In the genomic region with DNA sequence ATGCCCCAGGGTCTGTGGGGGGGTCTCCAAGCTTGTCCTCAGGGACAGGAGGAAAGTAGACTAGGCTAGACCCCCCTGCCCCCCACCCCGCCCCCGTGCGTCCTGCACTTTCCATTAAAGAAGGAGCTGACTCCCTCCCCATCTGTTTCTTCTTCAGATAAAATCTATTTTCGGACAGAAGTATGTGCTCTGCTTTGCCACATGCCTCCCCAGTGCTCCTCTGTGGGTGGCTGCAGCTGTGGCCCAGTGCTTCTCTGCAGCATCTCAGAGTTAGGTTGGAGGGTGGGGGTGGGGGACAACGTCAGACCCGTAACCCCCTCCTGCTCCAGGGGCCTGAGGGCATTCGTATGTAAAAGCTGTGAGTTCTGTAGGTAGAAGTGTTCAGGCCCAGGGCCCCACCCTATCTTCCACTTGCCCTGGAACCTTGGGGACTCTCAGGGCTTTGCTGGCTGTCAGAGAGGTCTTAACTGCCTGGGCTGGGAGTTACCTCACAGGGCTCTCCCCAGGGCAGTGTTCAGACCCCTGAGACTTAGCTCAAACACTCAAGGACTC, we compare ENCODE assay signal across 13 mouse cellular contexts.
DNase-seq lines count a peak whose midpoint lies in the region; ATAC-seq lines count a peak whose summit lies in the region.
"Had no signal": no experiment of that assay in that cellular context is flagged by ENCODE, and none has a peak within 500 bp of the region (broad histone marks: within the 10 kb centered on the region; RNA-seq: fewer than 3 reads in every experiment).

No protein-coding gene starts in this region.

- peaks cover 25% of the 10 kb centered on the region for H3K4me1 ChIP-seq in heart, embryonic 12.5 days (replicated peaks)
- H3K4me1 ChIP-seq in lung, embryonic 16.5 days (replicated peaks; ENCODE audit: control insufficient read depth, insufficient read depth, low read length), result peaks cover 6% of the 10 kb centered on the region; the same call in 1 of the 2 replicates
- 0 out of 2 replicates have a peak, but pooled peaks cover 3% of the 10 kb centered on the region for H3K4me1 ChIP-seq in limb, embryonic 12.5 days (replicated peaks)
- no peaks in the 10 kb centered on the region for H3K4me1 ChIP-seq in neural tube, embryonic 15.5 days
- H3K4me1 ChIP-seq: forebrain, embryonic 13.5 days had no signal

- H3K36me3 ChIP-seq in heart, embryonic 12.5 days, result no peaks in the 10 kb centered on the region
- no peaks in the 10 kb centered on the region for H3K36me3 ChIP-seq in lung, embryonic 16.5 days (ENCODE audit: control insufficient read depth, insufficient read depth, low read length)
- H3K36me3 ChIP-seq in limb, embryonic 12.5 days, result no peaks in the 10 kb centered on the region
- H3K36me3 ChIP-seq in neural tube, embryonic 15.5 days, result no peaks in the 10 kb centered on the region

- H3K9me3 ChIP-seq in heart, embryonic 12.5 days (replicated peaks), result no peaks in the 10 kb centered on the region
- no peaks in the 10 kb centered on the region for H3K9me3 ChIP-seq in lung, embryonic 16.5 days (ENCODE audit: control insufficient read depth, low read length)
- H3K9me3 ChIP-seq in limb, embryonic 12.5 days, result no peaks in the 10 kb centered on the region
- no peaks in the 10 kb centered on the region for H3K9me3 ChIP-seq in neural tube, embryonic 15.5 days (replicated peaks)
- H3K9me3 ChIP-seq: forebrain, embryonic 13.5 days had no signal

- intact Hi-C loops in heart, postnatal 25 days (cut with DNase I), result no loop called here

- 0 out of 2 replicates have a peak overlapping the region, but pooled peaks have one; percentile 17 for H3K27ac ChIP-seq in heart, embryonic 12.5 days (ENCODE audit: poor library complexity, severe bottlenecking)
- H3K27ac ChIP-seq in lung, embryonic 16.5 days (ENCODE audit: low read length), result no peak overlapping the region
- H3K27ac ChIP-seq in limb, embryonic 12.5 days, result no peak overlapping the region
- no peak overlapping the region for H3K27ac ChIP-seq in neural tube, embryonic 15.5 days (replicated peaks)
- H3K27ac ChIP-seq: forebrain, embryonic 13.5 days had no signal

- WGBS in heart, embryonic 12.5 days, result 27% methylated on average over 7 of the region's 7 CpGs
- 35% methylated on average over 7 of the region's 7 CpGs for WGBS in lung, embryonic 16.5 days
- 43% methylated on average over 7 of the region's 7 CpGs for WGBS in limb, embryonic 12.5 days
- WGBS in neural tube, embryonic 15.5 days, result 40% methylated on average over 7 of the region's 7 CpGs

- no peak overlapping the region for H3K9ac ChIP-seq in heart, embryonic 12.5 days
- 0 out of 2 replicates have a peak overlapping the region, but pooled peaks have one; percentile 8 for H3K9ac ChIP-seq in lung, embryonic 16.5 days (ENCODE audit: low read length)
- H3K9ac ChIP-seq in limb, embryonic 12.5 days (replicated peaks), result 0 out of 2 replicates have a peak overlapping the region, but pooled peaks have one; percentile 27
- H3K9ac ChIP-seq in neural tube, embryonic 15.5 days (replicated peaks), result no peak overlapping the region
- H3K9ac ChIP-seq: forebrain, embryonic 13.5 days; liver, postnatal 0 days had no signal

- no peaks in the 10 kb centered on the region for H3K27me3 ChIP-seq in heart, embryonic 12.5 days (replicated peaks)
- H3K27me3 ChIP-seq in lung, embryonic 16.5 days (ENCODE audit: control insufficient read depth, insufficient read depth, low read depth, low read length), result no peaks in the 10 kb centered on the region
- no peaks in the 10 kb centered on the region for H3K27me3 ChIP-seq in limb, embryonic 12.5 days
- no peaks in the 10 kb centered on the region for H3K27me3 ChIP-seq in neural tube, embryonic 15.5 days (replicated peaks)
- H3K27me3 ChIP-seq: forebrain, embryonic 13.5 days had no signal

- DNase-seq in heart, postnatal 25 days (ENCODE audit: low spot score), result no peak
- no peak for DNase-seq in lung, adult 18-20 months
- DNase-seq in NIH3T3 (ENCODE audit: low read depth), result peak; percentile 29
- no peak for DNase-seq in urinary bladder, adult 18-20 months (ENCODE audit: low spot score in 2 of 2)
- DNase-seq: cerebellum, adult 18-20 months; kidney, postnatal 10 days; liver, postnatal 0 days; thymus, postnatal 4 days had no signal

- H3K4me3 ChIP-seq in heart, embryonic 12.5 days, result no peak overlapping the region
- H3K4me3 ChIP-seq in lung, embryonic 16.5 days (ENCODE audit: low read length), result no peak overlapping the region
- no peak overlapping the region for H3K4me3 ChIP-seq in limb, embryonic 12.5 days (replicated peaks)
- no peak overlapping the region for H3K4me3 ChIP-seq in neural tube, embryonic 15.5 days (replicated peaks)
- H3K4me3 ChIP-seq: forebrain, embryonic 13.5 days had no signal

- H3K4me2 ChIP-seq in heart, embryonic 12.5 days, result no peak overlapping the region
- H3K4me2 ChIP-seq in lung, embryonic 16.5 days (ENCODE audit: low read depth, low read length), result no peak overlapping the region
- no peak overlapping the region for H3K4me2 ChIP-seq in limb, embryonic 12.5 days
- no peak overlapping the region for H3K4me2 ChIP-seq in neural tube, embryonic 15.5 days
- H3K4me2 ChIP-seq: forebrain, embryonic 13.5 days had no signal

- ATAC-seq in heart, embryonic 12.5 days (ENCODE audit: insufficient number of reproducible peaks, low FRiP score), result no peak
- ATAC-seq in lung, embryonic 16.5 days (ENCODE audit: low read depth), result peak; percentile 27; the same call in 1 of the 2 replicates
- ATAC-seq in limb, embryonic 12.5 days (ENCODE audit: insufficient number of reproducible peaks, insufficient read depth, low FRiP score, low TSS enrichment, low read depth), result no peak
- ATAC-seq in neural tube, embryonic 15.5 days (ENCODE audit: low FRiP score), result no peak
- ATAC-seq: forebrain, embryonic 13.5 days; liver, postnatal 0 days had no signal

Comparison
In these comparisons a context has a peak if more than half of its experiments do, and no peak if none do; other contexts are left out.
1. H3K9ac ChIP-seq: peak in lung, embryonic 16.5 days (single experiment) and limb, embryonic 12.5 days (single experiment); none in heart, embryonic 12.5 days (single experiment) and neural tube, embryonic 15.5 days (single experiment).